Mouse (Mus musculus) olfactory bulb, adult 2 months (tissue): ENCODE measurements around the gene Tshz2.

Experiments
- CTCF ChIP-seq: fragments of 200-500 bp; IDR thresholded peaks from 2 replicates; pipeline ENCODE4 v1.5.1; 2012; ENCODE audit warnings: low read depth, mild to moderate bottlenecking, low read length, moderate library complexity; ENCODE audit not compliant: insufficient read depth
- POLR2A ChIP-seq: fragments of 200-500 bp; IDR thresholded peaks from 2 replicates; pipeline ENCODE4 v1.6.1; 2012; ENCODE audit warnings: mild to moderate bottlenecking, low read depth, low read length, moderate library complexity; ENCODE audit not compliant: insufficient read depth

- no peak for TF ChIP-seq POLR2A
- no peak for TF ChIP-seq CTCF
Observed at GRCm38 (mm10) chr2:169690054-169690453, 57.2 kb downstream of the Tshz2 start.
